Mouse (Mus musculus) NIH3T3 (cell line): ENCODE results near the gene Fam120b.

ENCODE experiments used
- DNase-seq: peaks from one replicate; pipeline ENCODE4 v3.0.0-alpha.2; 2012; ENCODE audit warnings: low read depth

The Fam120b gene

GRCm38 (mm10) chr17:15379741-15380526 is 16.1 kb upstream of the Fam120b start:
- no peak for DNase-seq

GRCm38 (mm10) chr17:15380641-15381051 is 15.4 kb upstream of the Fam120b start:
- DNase-seq: peak; percentile 17

- DNase-seq: no peak
These were observed 14.7 kb upstream of the Fam120b start for GRCm38 (mm10) chr17:15381092-15381860.

GRCm38 (mm10) chr17:15381869-15382660 is 13.9 kb upstream of the Fam120b start:
- DNase-seq: no peak

- no peak for DNase-seq
These were observed 12.6 kb upstream of the Fam120b start for GRCm38 (mm10) chr17:15383360-15383759.

- no peak for DNase-seq
These were observed 7.1 kb upstream of the Fam120b start for GRCm38 (mm10) chr17:15388892-15389291.

GRCm38 (mm10) chr17:15389356-15389755 is 6.6 kb upstream of the Fam120b start:
- no peak for DNase-seq

GRCm38 (mm10) chr17:15401716-15402115 is 5.7 kb downstream of the Fam120b start:
- no peak for DNase-seq

- no peak for DNase-seq
These were observed 10.6 kb downstream of the Fam120b start for GRCm38 (mm10) chr17:15406576-15406975.

GRCm38 (mm10) chr17:15409261-15409660 is 13.3 kb downstream of the Fam120b start:
- DNase-seq: no peak

GRCm38 (mm10) chr17:15410861-15411260 is 14.9 kb downstream of the Fam120b start:
- DNase-seq: no peak

- no peak for DNase-seq
These were observed 20.7 kb downstream of the Fam120b start for GRCm38 (mm10) chr17:15416596-15417215.

GRCm38 (mm10) chr17:15419534-15419933 is 23.5 kb downstream of the Fam120b start:
- no peak for DNase-seq

- DNase-seq: no peak
These were observed 24.1 kb downstream of the Fam120b start for GRCm38 (mm10) chr17:15420021-15420603.

- DNase-seq: no peak
These were observed 25.4 kb downstream of the Fam120b start for GRCm38 (mm10) chr17:15421446-15421845.

- DNase-seq: peak; percentile 14
These were observed 26.7 kb downstream of the Fam120b start for GRCm38 (mm10) chr17:15422666-15423065.

- DNase-seq: peak; percentile 79
These were observed 27.2 kb downstream of the Fam120b start for GRCm38 (mm10) chr17:15423080-15423765.

GRCm38 (mm10) chr17:15425931-15426330 is 29.9 kb downstream of the Fam120b start:
- DNase-seq: no peak

GRCm38 (mm10) chr17:15429451-15429850 is 33.4 kb downstream of the Fam120b start:
- peak; percentile 12 for DNase-seq

GRCm38 (mm10) chr17:15429937-15430336 is 33.9 kb downstream of the Fam120b start:
- no peak for DNase-seq

GRCm38 (mm10) chr17:15431021-15431514 is 35.1 kb downstream of the Fam120b start:
- no peak for DNase-seq
